Mouse (Mus musculus) embryo, embryonic 10.5 days (tissue): Measurements from ENCODE around the gene Zfp281.

ENCODE experiments used
- DNase-seq: peaks from one replicate; pipeline ENCODE4 v3.0.0-alpha.2; 2015; ENCODE audit warnings: low spot score

Zfp281 gene

DNA sequence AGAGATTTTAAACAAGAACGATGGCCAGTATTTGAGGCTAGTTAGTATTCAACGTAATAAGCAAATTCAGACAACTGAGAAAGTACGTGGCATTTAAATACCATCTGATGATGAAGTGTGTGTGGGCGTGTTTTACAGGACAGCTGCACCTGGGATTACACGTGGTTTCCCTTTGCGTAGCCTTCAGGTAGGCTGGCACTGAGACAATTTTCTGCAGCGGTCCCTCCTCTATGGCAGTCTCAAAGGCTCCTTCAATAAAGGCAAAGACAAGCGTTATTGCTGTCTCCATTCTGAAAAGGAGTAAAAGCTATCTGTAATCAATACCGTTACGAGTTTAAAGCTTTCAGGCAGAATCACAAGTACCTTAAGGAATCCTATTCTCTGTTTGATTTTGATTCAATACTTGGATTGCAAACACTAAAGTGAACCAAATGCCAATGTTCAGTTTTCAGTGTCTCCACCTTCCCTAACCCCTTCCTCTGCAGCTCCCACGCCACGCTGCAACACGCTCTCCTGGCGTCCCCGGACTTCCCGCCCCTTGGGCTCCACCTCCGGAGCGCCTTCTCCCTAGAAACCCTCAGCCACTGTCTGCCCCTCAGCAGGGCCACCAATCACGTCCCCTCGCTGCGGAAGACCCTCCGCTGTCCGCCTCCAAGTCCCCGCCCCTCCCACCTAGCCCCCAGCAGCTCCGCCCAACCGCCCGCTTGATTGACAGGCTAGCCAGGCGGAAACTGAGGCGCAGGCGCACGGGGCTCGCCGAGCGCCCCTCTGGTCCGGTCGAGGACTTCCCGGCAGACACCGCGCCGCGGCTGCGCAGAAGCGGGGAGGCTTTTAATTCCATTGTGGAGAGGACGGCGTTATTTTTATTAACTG lies at the start of gene Zfp281:
Gene Zfp281, plus strand, starts transcription at position 756 of the 873 bp plus-strand sequence.
- peak; percentile 99 for DNase-seq

GRCm38 (mm10) chr1:136577890-136578663 lies 46.6 kb upstream of the Zfp281 start:
- peak; percentile 53 for DNase-seq

GRCm38 (mm10) chr1:136579360-136579759 lies 45.3 kb upstream of the Zfp281 start:
- DNase-seq = no peak

GRCm38 (mm10) chr1:136580266-136580665 lies 44.4 kb upstream of the Zfp281 start:
- no peak for DNase-seq

GRCm38 (mm10) chr1:136581841-136582240 lies 42.9 kb upstream of the Zfp281 start:
- no peak for DNase-seq

DNA sequence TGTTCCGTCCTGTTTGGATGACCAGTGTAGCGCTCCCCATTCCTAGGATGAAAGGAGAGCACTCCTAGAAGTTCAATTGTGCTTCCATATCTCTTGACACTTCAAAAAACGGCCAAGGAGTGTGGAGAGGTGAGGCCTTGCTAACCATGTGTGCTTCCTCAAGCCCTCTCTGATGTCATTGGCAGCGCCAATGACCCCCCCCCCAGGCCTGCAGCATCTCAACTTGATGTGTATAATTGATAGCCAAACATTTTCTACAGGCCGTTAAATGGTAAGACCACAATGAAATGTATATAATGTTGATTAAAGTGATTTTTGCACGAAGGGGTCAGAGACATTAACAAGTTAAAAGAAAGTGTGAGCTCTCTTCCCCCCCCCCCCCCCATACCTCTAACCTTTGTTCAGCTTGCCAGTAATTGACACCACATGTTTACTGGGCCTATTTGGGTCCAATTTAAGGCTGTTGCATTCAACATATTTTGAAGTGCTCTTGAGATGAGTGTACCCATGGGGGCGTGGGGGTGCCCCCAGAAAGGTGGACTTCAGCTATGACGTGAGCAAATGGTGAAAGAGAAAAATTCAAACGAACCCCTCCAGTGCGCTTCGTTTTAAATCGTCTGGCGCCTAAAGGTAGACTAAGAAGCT lies 36.8 kb upstream of the Zfp281 start:
- peak; percentile 19 for DNase-seq

DNA sequence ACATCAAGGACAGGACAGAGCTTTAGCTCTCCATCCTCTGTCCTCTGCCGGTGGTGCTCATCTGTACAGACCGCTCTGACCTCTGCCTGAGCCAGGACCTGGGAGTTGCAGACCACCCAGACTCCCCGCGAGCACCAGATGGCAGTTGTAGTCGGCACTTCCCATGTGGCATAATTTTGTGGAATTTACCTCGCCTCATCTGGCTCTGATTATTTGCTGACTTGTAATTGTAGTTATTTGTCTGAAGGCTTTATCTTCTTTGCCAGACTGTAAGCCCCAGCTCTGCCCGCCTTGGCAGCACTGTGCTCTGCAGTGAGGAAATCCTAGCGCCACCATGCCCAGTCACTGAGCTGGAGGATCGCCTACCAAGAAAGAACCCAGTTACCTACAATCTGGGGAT lies 35.8 kb upstream of the Zfp281 start:
- DNase-seq = peak; percentile 69

DNA sequence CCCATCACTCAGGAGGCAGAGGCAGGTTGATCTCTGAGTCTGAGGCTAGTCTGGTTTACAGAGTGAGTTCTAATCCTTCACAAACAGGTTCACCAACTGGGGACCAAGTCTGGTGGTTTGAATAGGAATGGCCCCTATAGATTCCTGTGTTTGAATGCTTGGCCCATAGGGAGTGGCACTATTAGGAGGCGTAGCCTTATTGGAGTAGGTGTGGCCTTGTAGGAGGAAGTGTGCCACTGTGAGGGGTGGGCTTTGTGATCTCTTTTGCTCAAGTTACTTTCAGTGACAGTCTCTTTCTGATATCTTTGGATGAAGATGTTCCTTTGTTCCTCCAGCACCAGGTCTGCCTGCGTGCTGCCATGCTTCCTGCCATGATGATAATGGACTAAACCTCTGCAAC lies 32.0 kb upstream of the Zfp281 start:
- DNase-seq = no peak

GRCm38 (mm10) chr1:136594235-136594850 lies 30.4 kb upstream of the Zfp281 start:
- DNase-seq = no peak

GRCm38 (mm10) chr1:136596821-136597220 lies 27.9 kb upstream of the Zfp281 start:
- DNase-seq = no peak

GRCm38 (mm10) chr1:136598286-136598685 lies 26.4 kb upstream of the Zfp281 start:
- no peak for DNase-seq

- DNase-seq = no peak
These were observed 24.6 kb upstream of the Zfp281 start for GRCm38 (mm10) chr1:136600067-136600466.

DNA sequence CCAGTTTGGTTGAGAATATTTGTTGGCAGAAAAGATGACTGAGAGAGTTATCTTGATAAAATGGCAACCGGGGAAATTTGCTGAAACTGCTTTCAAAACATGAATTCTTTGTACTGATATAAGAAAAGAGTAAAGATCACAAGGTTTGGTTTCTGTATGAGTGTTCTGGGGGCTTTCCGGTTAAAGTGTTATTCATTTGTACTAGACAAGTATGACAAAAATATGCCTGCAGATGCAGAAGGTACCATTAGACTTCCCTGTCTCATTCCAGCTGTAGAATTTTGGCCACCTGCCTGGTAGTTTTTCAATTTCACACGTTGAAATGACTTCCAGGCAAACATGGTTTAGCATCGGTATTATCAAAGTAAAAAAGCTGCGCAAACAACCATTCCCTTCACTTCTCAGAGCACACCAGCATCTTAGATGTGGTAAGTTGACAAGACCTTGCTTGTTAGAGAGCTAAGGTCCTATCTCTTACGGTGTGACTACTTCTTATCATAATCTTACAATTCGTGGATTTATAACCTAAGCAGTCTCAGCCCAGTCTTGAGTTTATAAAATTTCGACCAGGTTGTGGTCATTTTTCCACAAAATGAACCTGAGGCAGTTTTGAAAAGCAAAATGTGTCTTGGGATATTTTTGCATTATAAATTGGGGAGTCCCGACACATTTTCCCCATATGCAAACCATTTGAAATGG lies 23.9 kb upstream of the Zfp281 start:
- no peak for DNase-seq

GRCm38 (mm10) chr1:136601346-136601888 lies 23.3 kb upstream of the Zfp281 start:
- no peak for DNase-seq

DNA sequence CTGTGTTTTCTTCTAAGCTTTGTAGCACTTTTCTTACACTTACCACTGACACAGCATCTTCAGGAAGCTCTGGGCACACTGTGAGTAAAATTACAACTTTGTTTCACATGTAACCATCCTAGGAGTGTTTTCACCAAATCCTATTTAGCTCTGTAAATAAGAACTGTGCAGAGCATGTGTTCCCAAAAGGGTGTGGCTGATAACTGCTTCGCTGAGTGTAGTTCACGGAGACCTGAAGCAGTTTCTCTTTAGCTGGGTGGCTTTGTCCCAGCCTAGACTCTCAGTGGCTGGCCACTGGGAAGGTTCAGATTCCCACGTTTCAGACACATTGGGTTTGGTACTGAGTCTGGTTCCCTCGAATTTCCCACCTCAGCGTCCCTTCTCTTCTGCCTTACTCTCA lies 22.4 kb upstream of the Zfp281 start:
- no peak for DNase-seq

- no peak for DNase-seq
These were observed 20.5 kb upstream of the Zfp281 start for GRCm38 (mm10) chr1:136604190-136604589.

DNA sequence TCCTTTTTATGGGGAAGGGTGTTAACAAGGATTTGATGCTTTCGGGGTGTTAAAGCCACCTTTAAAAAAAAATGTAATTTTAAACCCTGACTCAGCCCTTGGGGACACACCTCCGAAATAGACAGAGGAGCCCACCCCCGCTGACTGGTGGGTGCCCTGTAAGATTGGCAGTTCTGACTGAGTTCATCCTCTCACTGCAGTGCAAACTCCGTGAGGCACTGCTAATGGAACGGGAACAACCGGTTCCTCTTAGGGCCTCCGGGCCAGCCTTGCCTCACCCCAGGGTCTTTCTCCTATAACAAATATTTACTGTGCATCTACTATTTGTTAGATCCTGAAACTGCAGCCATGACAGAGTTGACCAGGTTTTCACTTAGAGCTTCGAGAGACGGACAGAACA lies 18.9 kb upstream of the Zfp281 start:
- no peak for DNase-seq

GRCm38 (mm10) chr1:136606278-136606677 lies 18.4 kb upstream of the Zfp281 start:
- DNase-seq = no peak

- DNase-seq = no peak
These were observed 16.1 kb upstream of the Zfp281 start for GRCm38 (mm10) chr1:136608339-136609261.

GRCm38 (mm10) chr1:136611803-136612202 lies 12.9 kb upstream of the Zfp281 start:
- DNase-seq = no peak
